Mouse (Mus musculus) thymus, adult 2 months (tissue): ENCODE data around the gene Mrpl34. TPM values are rescaled to one million over a fixed set of nuclear protein-coding genes. Genes with fewer than 3 reads are reported as not detected.
A peak's percentile ranks its signal among the peaks of the same experiment; 100 is the strongest.

Experiments used
- DNase-seq: peaks from one replicate; pipeline ENCODE4 v3.0.0; 2021
- H3K27ac ChIP-seq: fragments of 200-500 bp; 2 replicates; pipeline ENCODE4 v1.5.1; 2012; ENCODE audit warnings: low read length, control low read depth; ENCODE audit not compliant: control insufficient read depth, insufficient read depth
- H3K27me3 ChIP-seq: fragments of 200-500 bp; 2 replicates; pipeline ENCODE4 v1.6.1; 2012; ENCODE audit warnings: mild to moderate bottlenecking, low read length, moderate library complexity, mixed read lengths; ENCODE audit not compliant: control insufficient read depth, insufficient read depth
- H3K36me3 ChIP-seq: fragments of 200-500 bp; 2 replicates; pipeline ENCODE4 v1.6.1; 2012; ENCODE audit warnings: mild to moderate bottlenecking, low read length, moderate library complexity; ENCODE audit not compliant: control insufficient read depth, insufficient read depth
- H3K4me1 ChIP-seq: fragments of 200-500 bp; replicated peaks from 2 replicates; pipeline ENCODE4 v1.6.1; 2012; ENCODE audit warnings: low read length; ENCODE audit not compliant: control insufficient read depth, insufficient read depth
- H3K4me3 ChIP-seq: fragments of 200-500 bp; 2 replicates; pipeline ENCODE4 v1.5.1; 2012; ENCODE audit warnings: mild to moderate bottlenecking, low read length, control low read depth, moderate library complexity; ENCODE audit not compliant: control insufficient read depth, insufficient read depth
- CTCF ChIP-seq: fragments of 200-500 bp; IDR thresholded peaks from 2 replicates; pipeline ENCODE4 v1.5.1; 2012; ENCODE audit warnings: mild to moderate bottlenecking, control low read depth, low read length, moderate library complexity, borderline replicate concordance; ENCODE audit not compliant: control insufficient read depth, poor library complexity, insufficient read depth; ENCODE audit errors: extremely low read depth
- POLR2A ChIP-seq: fragments of 200-500 bp; IDR thresholded peaks from 2 replicates; pipeline ENCODE4 v1.6.1; 2012; ENCODE audit warnings: mild to moderate bottlenecking, low read length, control low read depth, moderate library complexity; ENCODE audit not compliant: control insufficient read depth, poor library complexity, insufficient read depth; ENCODE audit errors: extremely low read depth
- WGBS: fragments of 180-500 bp; shearing (Covaris S2); methylation state at CpG from one replicate; pipeline ENCODE4 v1.1.7; 2018; 5-methylcytosine and 5-hydroxymethylcytosine counted together
- polyA plus RNA-seq: library from polyadenylated mRNA; depleted of rRNA; stranded (reverse); fragments of >200 nt; gene quantifications from 2 replicates; pipeline ENCODE4 v1.2.3, GENCODE M21; 2012

Gene Mrpl34
- polyA plus RNA-seq, 1 experiment, result 125 TPM

DNA sequence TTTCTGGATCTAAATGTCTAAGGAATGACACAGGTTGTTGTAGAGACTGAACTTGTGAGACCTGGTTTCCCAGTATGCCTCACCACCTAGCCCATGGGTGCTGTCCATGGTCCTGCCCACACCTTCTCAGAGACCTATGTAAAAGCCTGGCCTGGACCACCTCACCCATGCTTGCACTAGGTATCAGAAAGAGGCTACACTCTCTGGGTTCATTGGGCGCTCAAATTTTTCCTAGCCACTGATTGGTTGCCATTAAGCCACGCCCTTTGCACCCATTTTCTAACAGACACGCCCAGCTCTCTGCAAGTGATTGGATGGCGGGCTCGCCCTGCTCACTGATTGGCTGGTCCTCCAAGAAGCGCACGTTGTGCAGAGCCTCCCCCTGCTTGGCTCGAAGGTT is 19.2 kb downstream of the Mrpl34 start:
- peak; percentile 62 for DNase-seq
- H3K27ac ChIP-seq, result no peak overlapping the region
- WGBS, result 82% methylated on average over 8 of the region's 8 CpGs
- H3K4me1 ChIP-seq, result peaks cover 25% of the 10 kb centered on the region
- no peaks in the 10 kb centered on the region for H3K36me3 ChIP-seq
- H3K27me3 ChIP-seq, result no peaks in the 10 kb centered on the region
- no peak overlapping the region for H3K4me3 ChIP-seq
- TF ChIP-seq POLR2A, result no peak
- no peak for TF ChIP-seq CTCF

- H3K27me3 ChIP-seq, result no peaks in the 10 kb centered on the region
- 97% methylated on average over 19 of the region's 19 CpGs for WGBS
- TF ChIP-seq CTCF, result no peak
- TF ChIP-seq POLR2A, result no peak
- peaks cover 33% of the 10 kb centered on the region for H3K4me1 ChIP-seq
- H3K4me3 ChIP-seq, result no peak overlapping the region
- DNase-seq, result no peak
- no peak overlapping the region for H3K27ac ChIP-seq
- no peaks in the 10 kb centered on the region for H3K36me3 ChIP-seq
Observed at GRCm38 (mm10) chr8:71484736-71485135, 20.0 kb downstream of the Mrpl34 start.

GRCm38 (mm10) chr8:71485142-71486135 is 20.7 kb downstream of the Mrpl34 start, which contains the start of gene Ano8:
Gene Ano8 (minus strand): TSS chr8:71485963.
- peak; percentile 83 for DNase-seq
- Histone ChIP-seq H3K27me3 (no peaks in the 10 kb centered on the region), H3K4me3 (peak within 1 kb of the TSS; percentile 83), H3K27ac (peak within 1 kb of the TSS; percentile 46; the same call in 1 of the 2 replicates), H3K4me1 (peaks cover 33% of the 10 kb centered on the region), H3K36me3 (no peaks in the 10 kb centered on the region)
- TF ChIP-seq POLR2A (no peak), CTCF (0 out of 2 replicates have a peak, but pooled peaks have one; percentile 27)
- 5% methylated on average over 58 of the region's 58 CpGs for WGBS

- peaks cover 33% of the 10 kb centered on the region for H3K4me1 ChIP-seq
- WGBS, result 18% methylated on average over 7 of the region's 7 CpGs
- TF ChIP-seq POLR2A (no peak), CTCF (no peak)
- H3K4me3 ChIP-seq, result 0 out of 2 replicates have a peak overlapping the region, but pooled peaks have one; percentile 5
- no peaks in the 10 kb centered on the region for H3K36me3 ChIP-seq
- H3K27me3 ChIP-seq, result no peaks in the 10 kb centered on the region
- no peak for DNase-seq
- peak overlapping the region; percentile 46; the same call in 1 of the 2 replicates for H3K27ac ChIP-seq
Observed at GRCm38 (mm10) chr8:71486136-71486529, 21.4 kb downstream of the Mrpl34 start.

- Histone ChIP-seq H3K27ac (peak within 1 kb of the TSS; percentile 49), H3K4me1 (peaks cover 33% of the 10 kb centered on the region), H3K4me3 (peak within 1 kb of the TSS; percentile 87), H3K36me3 (no peaks in the 10 kb centered on the region), H3K27me3 (no peaks in the 10 kb centered on the region)
- DNase-seq, result peak; percentile 82
- TF ChIP-seq CTCF, result no peak
- TF ChIP-seq POLR2A, result 0 out of 2 replicates have a peak, but pooled peaks have one; percentile 37
- under 1% methylated on average over 33 of the region's 33 CpGs for WGBS
Observed at GRCm38 (mm10) chr8:71487691-71488445, 23.1 kb downstream of the Mrpl34 start, which contains the start of gene Gtpbp3. Gene Gtpbp3 (plus strand): TSS chr8:71488103.

- TF ChIP-seq POLR2A (no peak), CTCF (no peak)
- WGBS, result under 1% methylated on average over 22 of the region's 22 CpGs
- DNase-seq, result peak; percentile 86
- H3K4me1 ChIP-seq, result peaks cover 33% of the 10 kb centered on the region
- peak overlapping the region; percentile 49; the same call in 1 of the 2 replicates for H3K27ac ChIP-seq
- H3K4me3 ChIP-seq, result peak overlapping the region; percentile 87
- H3K36me3 ChIP-seq, result no peaks in the 10 kb centered on the region
- H3K27me3 ChIP-seq, result no peaks in the 10 kb centered on the region
Observed at GRCm38 (mm10) chr8:71488454-71488853, 23.7 kb downstream of the Mrpl34 start.
